Mouse (Mus musculus): ENCODE measurements at regions not wholly inside any gene's neighbourhood (a gene's known extent, or its start where the extent isn't known, plus 50 kb on each side); places are given as distances from the start of the nearest gene placed in this dataset.

GRCm38 (mm10) chr13:60497714-60498400 lies 103.9 kb upstream of the Dapk1 start:
- 26% methylated on average over 18 of the region's 18 CpGs for WGBS
- Histone ChIP-seq H3K27me3 (ENCODE audit: control insufficient read depth, insufficient read depth, low read length) (no peaks in the 10 kb centered on the region), H3K36me3 (ENCODE audit: control insufficient read depth, insufficient read depth, low read length) (no peaks in the 10 kb centered on the region), H3K4me3 (replicated peaks; ENCODE audit: low read length) (no peak overlapping the region), H3K9me3 (ENCODE audit: control insufficient read depth, low read length) (no peaks in the 10 kb centered on the region), H3K4me1 (ENCODE audit: control insufficient read depth, insufficient read depth, low read length) (peaks cover 8% of the 10 kb centered on the region), H3K27ac (replicated peaks; ENCODE audit: low read depth, low read length) (no peak overlapping the region), H3K4me2 (replicated peaks; ENCODE audit: low read depth, low read length, severe bottlenecking) (no peak overlapping the region; the same call in 1 of the 2 replicates), H3K9ac (ENCODE audit: low read depth, low read length, severe bottlenecking) (no peak overlapping the region)
- TF ChIP-seq POLR2A (IDR thresholded peaks at IDR 0.05; ENCODE audit: borderline replicate concordance, extremely low read depth, insufficient read depth, insufficient read length), result no peak
- DNase-seq (ENCODE audit: low spot score), result no peak
- no peak for ATAC-seq (ENCODE audit: low FRiP score, low read depth)

GRCm38 (mm10) chr13:60504196-60504595 lies 97.6 kb upstream of the Dapk1 start:
- H3K9me3 ChIP-seq (ENCODE audit: control insufficient read depth, low read length), result no peaks in the 10 kb centered on the region
- no peaks in the 10 kb centered on the region for H3K27me3 ChIP-seq (ENCODE audit: control insufficient read depth, insufficient read depth, low read length)
- no peak for TF ChIP-seq POLR2A (IDR thresholded peaks at IDR 0.05; ENCODE audit: borderline replicate concordance, extremely low read depth, insufficient read depth, insufficient read length)
- no peak overlapping the region for H3K4me2 ChIP-seq (replicated peaks; ENCODE audit: low read depth, low read length, severe bottlenecking)
- H3K36me3 ChIP-seq (ENCODE audit: control insufficient read depth, insufficient read depth, low read length), result no peaks in the 10 kb centered on the region
- DNase-seq (ENCODE audit: low spot score) (no peak), ATAC-seq (ENCODE audit: low FRiP score, low read depth) (no peak)
- no peak overlapping the region for H3K27ac ChIP-seq (replicated peaks; ENCODE audit: low read depth, low read length)
- no peaks in the 10 kb centered on the region for H3K4me1 ChIP-seq (ENCODE audit: control insufficient read depth, insufficient read depth, low read length)
- no peak overlapping the region for H3K4me3 ChIP-seq (replicated peaks; ENCODE audit: low read length)
- WGBS, result 93% methylated on average over 2 of the region's 2 CpGs
- H3K9ac ChIP-seq (ENCODE audit: low read depth, low read length, severe bottlenecking), result no peak overlapping the region

GRCm38 (mm10) chr13:60507611-60508010 lies 94.1 kb upstream of the Dapk1 start:
- Histone ChIP-seq H3K9me3 (ENCODE audit: control insufficient read depth, low read length) (no peaks in the 10 kb centered on the region), H3K4me2 (replicated peaks; ENCODE audit: low read depth, low read length, severe bottlenecking) (no peak overlapping the region), H3K4me1 (ENCODE audit: control insufficient read depth, insufficient read depth, low read length) (no peaks in the 10 kb centered on the region), H3K27ac (replicated peaks; ENCODE audit: low read depth, low read length) (no peak overlapping the region), H3K9ac (ENCODE audit: low read depth, low read length, severe bottlenecking) (no peak overlapping the region), H3K4me3 (replicated peaks; ENCODE audit: low read length) (no peak overlapping the region), H3K27me3 (ENCODE audit: control insufficient read depth, insufficient read depth, low read length) (no peaks in the 10 kb centered on the region), H3K36me3 (ENCODE audit: control insufficient read depth, insufficient read depth, low read length) (no peaks in the 10 kb centered on the region)
- WGBS, result 40% methylated on average over 3 of the region's 3 CpGs
- no peak for TF ChIP-seq POLR2A (IDR thresholded peaks at IDR 0.05; ENCODE audit: borderline replicate concordance, extremely low read depth, insufficient read depth, insufficient read length)
- ATAC-seq (ENCODE audit: low FRiP score, low read depth), result no peak
- DNase-seq (ENCODE audit: low spot score), result no peak

- ATAC-seq (ENCODE audit: low FRiP score, low read depth) (no peak), DNase-seq (ENCODE audit: low spot score) (no peak)
Measured at GRCm38 (mm10) chr13:60508054-60508453, 93.7 kb upstream of the Dapk1 start.

GRCm38 (mm10) chr13:60508856-60509255 lies 92.9 kb upstream of the Dapk1 start:
- Histone ChIP-seq H3K9ac (ENCODE audit: low read depth, low read length, severe bottlenecking) (no peak overlapping the region), H3K4me2 (replicated peaks; ENCODE audit: low read depth, low read length, severe bottlenecking) (no peak overlapping the region), H3K36me3 (ENCODE audit: control insufficient read depth, insufficient read depth, low read length) (no peaks in the 10 kb centered on the region), H3K9me3 (ENCODE audit: control insufficient read depth, low read length) (no peaks in the 10 kb centered on the region), H3K4me1 (ENCODE audit: control insufficient read depth, insufficient read depth, low read length) (no peaks in the 10 kb centered on the region), H3K4me3 (replicated peaks; ENCODE audit: low read length) (no peak overlapping the region), H3K27ac (replicated peaks; ENCODE audit: low read depth, low read length) (no peak overlapping the region), H3K27me3 (ENCODE audit: control insufficient read depth, insufficient read depth, low read length) (no peaks in the 10 kb centered on the region)
- DNase-seq (ENCODE audit: low spot score) (no peak), ATAC-seq (ENCODE audit: low FRiP score, low read depth) (no peak)
- 79% methylated on average over 5 of the region's 5 CpGs for WGBS
- TF ChIP-seq POLR2A (IDR thresholded peaks at IDR 0.05; ENCODE audit: borderline replicate concordance, extremely low read depth, insufficient read depth, insufficient read length), result no peak

More at GRCm38 (mm10) chr13:60508054-60508453, 93.7 kb upstream of the Dapk1 start:
- H3K36me3 ChIP-seq (ENCODE audit: control insufficient read depth, insufficient read depth, low read length), result no peaks in the 10 kb centered on the region
- no peak overlapping the region for H3K27ac ChIP-seq (replicated peaks; ENCODE audit: low read depth, low read length)
- no peak overlapping the region for H3K4me3 ChIP-seq (replicated peaks; ENCODE audit: low read length)
- H3K9ac ChIP-seq (ENCODE audit: low read depth, low read length, severe bottlenecking), result no peak overlapping the region
- 33% methylated on average over 4 of the region's 4 CpGs for WGBS
- H3K4me2 ChIP-seq (replicated peaks; ENCODE audit: low read depth, low read length, severe bottlenecking), result no peak overlapping the region
- TF ChIP-seq POLR2A (IDR thresholded peaks at IDR 0.05; ENCODE audit: borderline replicate concordance, extremely low read depth, insufficient read depth, insufficient read length), result no peak
- H3K4me1 ChIP-seq (ENCODE audit: control insufficient read depth, insufficient read depth, low read length), result no peaks in the 10 kb centered on the region
- H3K9me3 ChIP-seq (ENCODE audit: control insufficient read depth, low read length), result no peaks in the 10 kb centered on the region
- no peaks in the 10 kb centered on the region for H3K27me3 ChIP-seq (ENCODE audit: control insufficient read depth, insufficient read depth, low read length)

Data from limb, embryonic 14.5 days (tissue).